Mouse (Mus musculus): ENCODE results near the gene Pknox1. TPM values are rescaled to one million over a fixed set of nuclear protein-coding genes. Genes with fewer than 3 reads are reported as not detected.
A peak's percentile ranks its signal among the peaks of the same experiment; 100 is the strongest.

Gene Pknox1
- polyA plus RNA-seq, 1 experiment from 2014 or later = 21.5 TPM

- Histone ChIP-seq H3K9ac (ENCODE audit: low read depth, low read length) (peak overlapping the region; percentile 58), H3K36me3 (ENCODE audit: insufficient read depth, low read length) (no peaks in the 10 kb centered on the region), H3K27me3 (ENCODE audit: insufficient read depth, low read length) (no peaks in the 10 kb centered on the region), H3K27ac (no peak overlapping the region), H3K4me3 (replicated peaks; ENCODE audit: low read depth, low read length) (peak overlapping the region; percentile 44), H3K9me3 (replicated peaks; ENCODE audit: low read length) (no peaks in the 10 kb centered on the region), H3K4me2 (ENCODE audit: low read length) (peak overlapping the region; percentile 92), H3K4me1 (replicated peaks; ENCODE audit: insufficient read depth, low read length) (no peaks in the 10 kb centered on the region; the same call in 1 of the 2 replicates)
- DNase-seq (ENCODE audit: low spot score) (no peak), ATAC-seq (replicated peaks; ENCODE audit: low FRiP score, low read depth) (peak; percentile 20)
- no peak for TF ChIP-seq CTCF (IDR thresholded peaks at IDR 0.05; ENCODE audit: low read depth)
- 4% methylated on average over 45 of the region's 45 CpGs for WGBS
Observed at GRCm38 (mm10) chr17:31636277-31636941, 71.9 kb downstream of the Pknox1 start.

- peak within 1 kb of the TSS; percentile 44 for H3K4me3 ChIP-seq (replicated peaks; ENCODE audit: low read depth, low read length)
- H3K9ac ChIP-seq (ENCODE audit: low read depth, low read length) = peak within 1 kb of the TSS; percentile 58
- H3K4me2 ChIP-seq (ENCODE audit: low read length) = peak within 1 kb of the TSS; percentile 92
- 2% methylated on average over 59 of the region's 61 CpGs for WGBS
- no peaks in the 10 kb centered on the region; the same call in 1 of the 2 replicates for H3K4me1 ChIP-seq (replicated peaks; ENCODE audit: insufficient read depth, low read length)
- TF ChIP-seq CTCF (IDR thresholded peaks at IDR 0.05; ENCODE audit: low read depth) = no peak
- H3K36me3 ChIP-seq (ENCODE audit: insufficient read depth, low read length) = no peaks in the 10 kb centered on the region
- H3K9me3 ChIP-seq (replicated peaks; ENCODE audit: low read length) = no peaks in the 10 kb centered on the region
- no peaks in the 10 kb centered on the region for H3K27me3 ChIP-seq (ENCODE audit: insufficient read depth, low read length)
- no peak within 1 kb of the TSS for H3K27ac ChIP-seq
- ATAC-seq (replicated peaks; ENCODE audit: low FRiP score, low read depth) (peak; percentile 91), DNase-seq (ENCODE audit: low spot score) (peak; percentile 82)
Observed at GRCm38 (mm10) chr17:31636942-31637811, 72.6 kb downstream of the Pknox1 start, which contains the start of gene Cbs. TSS of gene Cbs (minus strand) at chr17:31637238.

- H3K9me3 ChIP-seq (replicated peaks; ENCODE audit: low read length) = no peaks in the 10 kb centered on the region
- 54% methylated on average over 9 of the region's 9 CpGs for WGBS
- H3K4me2 ChIP-seq (ENCODE audit: low read length) = no peak overlapping the region
- H3K27ac ChIP-seq = no peak overlapping the region
- H3K36me3 ChIP-seq (ENCODE audit: insufficient read depth, low read length) = no peaks in the 10 kb centered on the region
- H3K9ac ChIP-seq (ENCODE audit: low read depth, low read length) = no peak overlapping the region
- ATAC-seq (replicated peaks; ENCODE audit: low FRiP score, low read depth) (no peak), DNase-seq (ENCODE audit: low spot score) (no peak)
- no peaks in the 10 kb centered on the region; the same call in 1 of the 2 replicates for H3K4me1 ChIP-seq (replicated peaks; ENCODE audit: insufficient read depth, low read length)
- no peaks in the 10 kb centered on the region for H3K27me3 ChIP-seq (ENCODE audit: insufficient read depth, low read length)
- no peak for TF ChIP-seq CTCF (IDR thresholded peaks at IDR 0.05; ENCODE audit: low read depth)
- no peak overlapping the region for H3K4me3 ChIP-seq (replicated peaks; ENCODE audit: low read depth, low read length)
Observed at GRCm38 (mm10) chr17:31637866-31638570, 73.5 kb downstream of the Pknox1 start.

- WGBS = 73% methylated on average over 4 of the region's 4 CpGs
- no peaks in the 10 kb centered on the region for H3K27me3 ChIP-seq (ENCODE audit: insufficient read depth, low read length)
- no peak overlapping the region for H3K4me2 ChIP-seq (ENCODE audit: low read length)
- DNase-seq (ENCODE audit: low spot score) (no peak), ATAC-seq (replicated peaks; ENCODE audit: low FRiP score, low read depth) (no peak)
- no peak overlapping the region for H3K4me3 ChIP-seq (replicated peaks; ENCODE audit: low read depth, low read length)
- no peaks in the 10 kb centered on the region; the same call in 1 of the 2 replicates for H3K4me1 ChIP-seq (replicated peaks; ENCODE audit: insufficient read depth, low read length)
- no peak for TF ChIP-seq CTCF (IDR thresholded peaks at IDR 0.05; ENCODE audit: low read depth)
- H3K36me3 ChIP-seq (ENCODE audit: insufficient read depth, low read length) = no peaks in the 10 kb centered on the region
- H3K9me3 ChIP-seq (replicated peaks; ENCODE audit: low read length) = no peaks in the 10 kb centered on the region
- H3K27ac ChIP-seq = no peak overlapping the region
- H3K9ac ChIP-seq (ENCODE audit: low read depth, low read length) = no peak overlapping the region
Observed at GRCm38 (mm10) chr17:31639651-31640050, 75.1 kb downstream of the Pknox1 start.

- ATAC-seq (replicated peaks; ENCODE audit: low FRiP score, low read depth) = no peak
- no peak for DNase-seq (ENCODE audit: low spot score)
- TF ChIP-seq CTCF (IDR thresholded peaks at IDR 0.05; ENCODE audit: low read depth) = no peak
- Histone ChIP-seq H3K4me2 (ENCODE audit: low read length) (no peak overlapping the region), H3K27me3 (ENCODE audit: insufficient read depth, low read length) (no peaks in the 10 kb centered on the region), H3K36me3 (ENCODE audit: insufficient read depth, low read length) (peaks cover 8% of the 10 kb centered on the region), H3K4me3 (replicated peaks; ENCODE audit: low read depth, low read length) (no peak overlapping the region), H3K27ac (no peak overlapping the region), H3K9ac (ENCODE audit: low read depth, low read length) (no peak overlapping the region), H3K9me3 (replicated peaks; ENCODE audit: low read length) (no peaks in the 10 kb centered on the region), H3K4me1 (replicated peaks; ENCODE audit: insufficient read depth, low read length) (no peaks in the 10 kb centered on the region; the same call in 1 of the 2 replicates)
- 55% methylated on average over 8 of the region's 8 CpGs for WGBS
Observed at GRCm38 (mm10) chr17:31642331-31642730, 77.8 kb downstream of the Pknox1 start.

GRCm38 (mm10) chr17:31642913-31643312, 78.4 kb downstream of the Pknox1 start:
- Histone ChIP-seq H3K36me3 (ENCODE audit: insufficient read depth, low read length) (peaks cover 14% of the 10 kb centered on the region), H3K9ac (ENCODE audit: low read depth, low read length) (no peak overlapping the region), H3K9me3 (replicated peaks; ENCODE audit: low read length) (no peaks in the 10 kb centered on the region), H3K4me1 (replicated peaks; ENCODE audit: insufficient read depth, low read length) (no peaks in the 10 kb centered on the region), H3K27ac (no peak overlapping the region), H3K4me3 (replicated peaks; ENCODE audit: low read depth, low read length) (no peak overlapping the region), H3K4me2 (ENCODE audit: low read length) (no peak overlapping the region), H3K27me3 (ENCODE audit: insufficient read depth, low read length) (no peaks in the 10 kb centered on the region)
- DNase-seq (ENCODE audit: low spot score) = no peak
- 0 out of 2 replicates have a peak, but pooled peaks have one; percentile 36 for ATAC-seq (replicated peaks; ENCODE audit: low FRiP score, low read depth)
- no peak for TF ChIP-seq CTCF (IDR thresholded peaks at IDR 0.05; ENCODE audit: low read depth)
- 76% methylated on average over 4 of the region's 4 CpGs for WGBS

Data from kidney, postnatal 0 days (tissue).